Mouse (Mus musculus) neural tube, embryonic 15.5 days (tissue): ENCODE results near the gene Tigit. TPM values are rescaled to one million over a fixed set of nuclear protein-coding genes. Genes with fewer than 3 reads are reported as not detected.

ENCODE experiments used
- ATAC-seq: fragments of 200-750 bp; cut with Nextera tagmentation; 2 replicates; pipeline ENCODE4 v1.8.0; 2017; ENCODE audit warnings: mild to moderate bottlenecking, moderate TSS enrichment, moderate library complexity; ENCODE audit not compliant: low FRiP score
- H3K27ac ChIP-seq: fragments of 300-500 bp; sonication (generic); replicated peaks from 2 replicates; pipeline ENCODE4 v1.5.1; 2015; ENCODE audit warnings: mild to moderate bottlenecking, inconsistent platforms
- H3K27me3 ChIP-seq: fragments of 300-500 bp; sonication (generic); replicated peaks from 2 replicates; pipeline ENCODE4 v1.6.1; 2015; ENCODE audit warnings: inconsistent platforms
- H3K36me3 ChIP-seq: fragments of 300-500 bp; sonication (generic); 2 replicates; pipeline ENCODE4 v1.6.1; 2015; ENCODE audit warnings: inconsistent platforms
- H3K4me1 ChIP-seq: fragments of 300-500 bp; sonication (generic); 2 replicates; pipeline ENCODE4 v1.6.1; 2015; ENCODE audit warnings: inconsistent platforms
- H3K4me2 ChIP-seq: fragments of 300-500 bp; sonication (generic); 2 replicates; pipeline ENCODE4 v1.6.1; 2015; ENCODE audit warnings: inconsistent platforms, mild to moderate bottlenecking, moderate library complexity
- H3K4me3 ChIP-seq: fragments of 300-500 bp; sonication (generic); replicated peaks from 2 replicates; pipeline ENCODE4 v1.5.1; 2015; ENCODE audit warnings: mild to moderate bottlenecking, inconsistent platforms
- H3K9ac ChIP-seq: fragments of 300-500 bp; sonication (generic); replicated peaks from 2 replicates; pipeline ENCODE4 v1.6.1; 2015; ENCODE audit warnings: mild to moderate bottlenecking, inconsistent platforms
- H3K9me3 ChIP-seq: fragments of 300-500 bp; sonication (generic); replicated peaks from 2 replicates; pipeline ENCODE4 v1.6.1; 2016; ENCODE audit warnings: inconsistent platforms
- WGBS: fragments of 180-500 bp; shearing (Covaris S2); methylation state at CpG from one replicate; pipeline ENCODE4 v1.1.7; 2015; ENCODE audit warnings: mixed read lengths; 5-methylcytosine and 5-hydroxymethylcytosine counted together
- polyA plus RNA-seq: library from polyadenylated mRNA; unstranded; fragments of >200 nt; fragmentation: Nextera tagmentation; extraction: Ambion mirVana; gene quantifications from 2 replicates; pipeline ENCODE4 v1.2.1, GENCODE M21; 2015

Gene Tigit
- polyA plus RNA-seq = not detected in 2 replicates

GRCm38 (mm10) chr16:43663978-43664579 lies at the start of gene Tigit:
Gene Tigit, minus strand, starts transcription at chr16:43664146.
- H3K4me1 ChIP-seq = no peaks in the 10 kb centered on the region
- no peak within 1 kb of the TSS for H3K9ac ChIP-seq
- no peak within 1 kb of the TSS for H3K4me3 ChIP-seq
- WGBS = 82% methylated on average over 7 of the region's 7 CpGs
- H3K36me3 ChIP-seq = no peaks in the 10 kb centered on the region
- no peak for ATAC-seq
- H3K27me3 ChIP-seq = no peaks in the 10 kb centered on the region
- H3K9me3 ChIP-seq = no peaks in the 10 kb centered on the region
- H3K4me2 ChIP-seq = no peak within 1 kb of the TSS
- no peak within 1 kb of the TSS for H3K27ac ChIP-seq

- 89% methylated on average over 7 of the region's 7 CpGs for WGBS
- ATAC-seq = no peak
- no peak overlapping the region for H3K4me2 ChIP-seq
- peaks cover 21% of the 10 kb centered on the region for H3K4me1 ChIP-seq
- no peak overlapping the region for H3K4me3 ChIP-seq
- H3K36me3 ChIP-seq = no peaks in the 10 kb centered on the region
- H3K9ac ChIP-seq = no peak overlapping the region
- H3K27me3 ChIP-seq = no peaks in the 10 kb centered on the region
- H3K27ac ChIP-seq = no peak overlapping the region
- H3K9me3 ChIP-seq = no peaks in the 10 kb centered on the region
Measured at GRCm38 (mm10) chr16:43711361-43711760, 47.4 kb upstream of the Tigit start.

- Histone ChIP-seq H3K27ac (no peak overlapping the region), H3K4me3 (no peak overlapping the region), H3K36me3 (no peaks in the 10 kb centered on the region), H3K27me3 (no peaks in the 10 kb centered on the region), H3K4me1 (peaks cover 21% of the 10 kb centered on the region), H3K9me3 (no peaks in the 10 kb centered on the region), H3K9ac (no peak overlapping the region), H3K4me2 (no peak overlapping the region)
- ATAC-seq = no peak
- 86% methylated on average over 11 of the region's 11 CpGs for WGBS
Measured at GRCm38 (mm10) chr16:43710651-43711050, 46.7 kb upstream of the Tigit start.

DNA sequence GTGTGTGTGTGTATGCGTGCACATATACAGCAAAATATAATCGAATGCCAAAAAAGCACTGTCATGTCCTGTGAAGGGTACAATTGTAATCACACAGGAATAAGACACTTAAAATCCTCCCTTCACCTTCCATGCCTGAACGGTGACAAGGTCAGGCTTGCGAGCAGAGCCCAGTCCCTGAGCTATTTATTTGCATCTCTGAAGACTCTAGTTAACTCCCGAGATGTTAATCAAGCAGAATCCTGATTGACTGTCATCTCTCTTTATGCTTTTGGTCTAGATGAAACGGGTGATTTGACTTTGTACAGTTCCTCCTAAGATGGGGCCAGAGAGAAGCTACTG lies 46.2 kb upstream of the Tigit start:
- no peak for ATAC-seq
- Histone ChIP-seq H3K4me3 (no peak overlapping the region), H3K36me3 (no peaks in the 10 kb centered on the region), H3K4me1 (peaks cover 21% of the 10 kb centered on the region), H3K27ac (0 out of 2 replicates have a peak overlapping the region, but pooled peaks have one; percentile 82), H3K4me2 (peak overlapping the region; percentile 52; the same call in 1 of the 2 replicates), H3K9ac (no peak overlapping the region), H3K9me3 (no peaks in the 10 kb centered on the region), H3K27me3 (no peaks in the 10 kb centered on the region)
- WGBS = 56% methylated on average over 6 of the region's 6 CpGs

DNA sequence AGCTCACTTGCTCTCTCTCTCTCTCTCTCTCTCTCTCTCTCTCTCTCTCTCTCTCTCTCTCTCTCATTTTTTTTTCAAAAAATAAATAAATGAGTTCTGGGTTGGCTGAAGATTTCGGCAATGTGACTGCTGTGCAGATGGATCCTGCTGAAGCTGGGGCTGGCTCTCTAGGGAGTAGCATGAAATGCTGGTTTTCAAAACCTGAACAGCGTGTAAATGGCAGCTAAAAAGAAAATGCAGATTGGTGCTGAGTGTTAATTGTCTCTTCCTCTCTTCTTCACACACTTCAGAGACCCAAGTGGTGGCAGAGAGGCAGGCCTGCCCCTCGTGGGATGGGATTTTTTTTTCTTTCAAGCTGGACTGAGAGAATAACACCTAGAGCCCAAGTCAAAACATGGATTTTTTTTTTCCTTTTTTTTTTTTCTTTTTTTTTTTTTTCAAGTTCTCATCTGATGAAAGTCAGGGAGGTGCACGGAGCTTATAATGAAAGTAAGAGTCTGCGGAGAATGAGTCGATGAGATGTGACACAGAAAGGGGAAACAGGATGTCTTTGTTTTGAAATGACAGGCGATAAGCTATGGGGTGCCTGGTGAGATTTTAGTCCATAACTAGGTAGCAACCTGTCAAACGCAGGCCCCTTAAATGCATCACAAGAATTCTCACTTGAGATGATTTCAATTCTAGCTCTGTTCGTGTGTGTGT lies 45.6 kb upstream of the Tigit start:
- Histone ChIP-seq H3K9ac (no peak overlapping the region), H3K27me3 (no peaks in the 10 kb centered on the region)

GRCm38 (mm10) chr16:43709062-43709413 lies 45.1 kb upstream of the Tigit start:
- Histone ChIP-seq H3K4me1 (peaks cover 21% of the 10 kb centered on the region), H3K36me3 (no peaks in the 10 kb centered on the region), H3K4me3 (peak overlapping the region; percentile 23), H3K9me3 (no peaks in the 10 kb centered on the region), H3K27ac (peak overlapping the region; percentile 82), H3K4me2 (peak overlapping the region; percentile 52), H3K27me3 (no peaks in the 10 kb centered on the region), H3K9ac (no peak overlapping the region)
- peak; percentile 87 for ATAC-seq
- WGBS = 50% methylated on average over 15 of the region's 15 CpGs

More for the DNA sequence above, 45.6 kb upstream of the Tigit start:
- H3K4me2 ChIP-seq = peak overlapping the region; percentile 52
- peak; percentile 68; the same call in 1 of the 2 replicates for ATAC-seq
- WGBS = 35% methylated on average over 9 of the region's 9 CpGs
- H3K36me3 ChIP-seq = no peaks in the 10 kb centered on the region
- no peaks in the 10 kb centered on the region for H3K9me3 ChIP-seq
- H3K27ac ChIP-seq = peak overlapping the region; percentile 82
- H3K4me3 ChIP-seq = peak overlapping the region; percentile 23
- peaks cover 21% of the 10 kb centered on the region for H3K4me1 ChIP-seq

DNA sequence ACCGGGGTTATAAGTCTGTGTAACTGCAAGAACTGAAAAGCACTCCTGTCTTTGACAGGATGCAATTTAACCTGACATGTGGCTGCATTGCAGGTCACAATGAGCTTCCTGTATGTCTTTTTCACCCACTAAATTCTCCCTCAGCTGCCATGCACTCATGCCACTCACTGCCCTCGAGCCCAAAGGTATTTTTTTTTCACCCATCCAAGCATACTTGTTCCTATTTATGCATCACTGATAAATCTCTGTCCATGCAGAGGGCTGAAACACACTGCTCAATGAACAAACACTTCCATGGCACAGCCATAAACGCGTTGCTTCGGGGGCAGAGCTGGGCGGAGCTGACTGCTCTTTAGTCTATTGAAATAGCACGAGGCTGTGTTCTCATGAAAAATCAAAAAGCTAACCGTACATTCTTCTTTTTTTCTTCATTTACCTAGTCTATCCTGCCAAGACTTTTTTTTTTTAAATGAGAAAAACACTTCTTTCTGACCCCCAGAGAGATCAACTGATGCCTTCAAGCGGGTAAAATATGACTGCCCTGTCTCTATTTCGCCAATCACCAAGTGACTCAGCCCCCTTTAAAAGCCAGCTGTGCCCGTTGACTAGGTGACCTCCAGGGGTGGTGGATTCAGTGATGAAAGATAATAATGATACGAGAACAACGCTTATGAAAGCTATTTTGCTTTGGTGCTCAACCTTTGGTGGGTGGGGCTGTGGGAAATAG lies 44.6 kb upstream of the Tigit start:
- 36% methylated on average over 13 of the region's 13 CpGs for WGBS
- peak overlapping the region; percentile 52 for H3K4me2 ChIP-seq
- H3K9ac ChIP-seq = no peak overlapping the region
- H3K27me3 ChIP-seq = no peaks in the 10 kb centered on the region
- peak overlapping the region; percentile 23 for H3K4me3 ChIP-seq
- H3K9me3 ChIP-seq = no peaks in the 10 kb centered on the region
- H3K27ac ChIP-seq = peak overlapping the region; percentile 82
- H3K4me1 ChIP-seq = peaks cover 21% of the 10 kb centered on the region
- peak; percentile 63 for ATAC-seq
- H3K36me3 ChIP-seq = no peaks in the 10 kb centered on the region

DNA sequence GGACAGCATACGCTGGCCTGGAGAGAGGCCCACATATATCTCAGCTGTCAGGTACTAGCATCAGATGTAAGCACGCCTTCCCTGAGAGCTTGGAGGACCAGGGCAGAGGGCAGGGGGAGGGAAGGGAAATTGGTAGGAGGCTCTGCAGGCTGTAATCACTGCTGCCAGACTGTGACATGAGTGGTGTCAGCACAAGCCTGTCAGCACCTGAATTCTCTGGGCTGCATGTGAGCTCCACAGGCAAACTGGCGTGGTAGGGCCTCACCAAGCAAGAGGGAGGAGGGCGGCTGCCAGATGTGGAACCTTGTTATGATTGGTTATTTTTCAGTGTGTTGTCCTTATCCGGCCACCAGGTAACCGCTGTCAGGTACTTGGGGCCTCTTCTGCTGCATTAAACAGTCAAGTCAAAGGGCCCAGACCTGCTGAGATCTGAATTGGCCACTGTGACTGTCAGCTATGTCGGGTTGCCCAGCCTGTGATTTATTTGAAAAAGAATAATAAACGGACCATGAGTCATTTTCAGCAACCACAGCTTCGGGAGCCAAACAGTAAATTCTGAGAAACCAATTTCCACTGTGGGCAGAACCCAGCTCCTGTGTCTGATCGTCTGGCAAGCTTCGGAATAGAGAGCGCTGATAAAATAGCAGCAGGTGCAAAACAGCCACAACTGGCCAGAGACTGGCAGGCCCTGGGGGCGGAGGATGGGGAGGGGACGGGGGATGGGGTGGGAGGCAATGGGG lies 38.0 kb upstream of the Tigit start:
- ATAC-seq = peak; percentile 73
- H3K27ac ChIP-seq = peak overlapping the region; percentile 20; the same call in 1 of the 2 replicates
- no peaks in the 10 kb centered on the region for H3K4me1 ChIP-seq
- no peaks in the 10 kb centered on the region for H3K36me3 ChIP-seq
- no peak overlapping the region for H3K4me3 ChIP-seq
- no peaks in the 10 kb centered on the region for H3K27me3 ChIP-seq
- H3K4me2 ChIP-seq = no peak overlapping the region
- H3K9ac ChIP-seq = no peak overlapping the region
- WGBS = 55% methylated on average over 14 of the region's 14 CpGs
- no peaks in the 10 kb centered on the region for H3K9me3 ChIP-seq

DNA sequence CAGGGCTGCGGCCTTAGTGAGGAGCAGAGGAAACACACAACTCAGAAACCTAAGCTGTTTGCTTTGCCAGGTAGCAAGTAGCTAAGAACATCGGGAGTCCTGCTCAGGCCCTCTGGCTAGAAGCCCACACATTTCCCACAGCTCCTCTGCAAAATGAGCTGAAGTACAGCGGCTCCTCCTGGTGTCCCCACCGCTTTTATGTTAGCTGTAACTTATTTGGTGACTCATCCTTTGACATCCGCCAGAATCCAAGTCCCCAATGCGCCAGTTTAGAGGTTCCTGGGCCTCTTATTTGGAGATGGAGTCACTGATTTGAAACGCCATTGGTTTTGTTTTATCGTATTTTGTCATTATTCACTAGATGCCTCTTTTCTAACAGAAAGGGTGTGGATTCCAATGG lies 36.6 kb upstream of the Tigit start:
- Histone ChIP-seq H3K4me3 (no peak overlapping the region), H3K9ac (no peak overlapping the region)

DNA sequence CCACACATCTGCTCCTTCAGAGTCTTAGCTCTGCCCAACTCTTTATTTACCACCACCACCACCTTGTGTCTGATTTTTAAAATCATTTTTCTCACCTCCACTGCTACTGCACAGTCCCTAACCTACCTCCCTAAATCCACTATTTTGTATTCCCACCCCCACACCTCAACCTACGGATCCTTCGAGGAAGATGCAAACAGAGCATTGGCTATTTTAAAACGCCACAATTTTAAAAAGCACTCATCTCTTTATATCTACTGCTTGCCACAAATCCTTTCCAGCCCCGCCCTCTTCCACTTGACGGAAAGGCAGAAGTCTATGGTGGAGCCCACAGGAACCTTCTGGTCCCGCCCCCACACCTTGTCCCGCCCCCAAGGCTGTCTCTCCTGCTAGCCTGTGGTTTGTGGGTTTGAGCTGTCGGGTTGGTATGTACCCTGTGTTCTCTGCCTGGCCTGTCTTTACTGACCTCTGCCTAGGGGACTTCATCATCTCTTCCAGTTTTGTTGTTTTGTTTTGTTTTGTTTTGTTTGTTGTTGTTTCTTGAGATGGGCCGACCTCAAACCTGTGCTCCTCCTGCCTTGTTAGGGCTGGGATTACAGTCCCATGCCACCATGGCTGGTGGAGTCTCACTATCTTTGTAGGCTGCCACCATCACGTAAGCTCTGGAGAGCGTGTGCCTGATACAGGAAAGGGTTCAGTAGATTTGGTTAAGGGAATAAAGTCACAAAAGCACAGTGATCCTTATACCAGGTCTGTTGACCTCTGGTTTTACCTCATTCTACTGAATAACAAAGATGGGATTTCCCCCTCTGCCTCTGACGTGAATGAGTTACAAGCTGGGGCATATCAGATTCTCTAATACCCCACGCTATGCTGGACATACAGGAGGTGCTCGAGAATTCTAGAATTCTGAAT lies 35.0 kb upstream of the Tigit start:
- Histone ChIP-seq H3K9me3 (no peaks in the 10 kb centered on the region), H3K9ac (no peak overlapping the region), H3K4me3 (no peak overlapping the region), H3K4me2 (no peak overlapping the region), H3K36me3 (no peaks in the 10 kb centered on the region), H3K27ac (no peak overlapping the region), H3K27me3 (no peaks in the 10 kb centered on the region), H3K4me1 (no peaks in the 10 kb centered on the region)
- WGBS = 88% methylated on average over 14 of the region's 14 CpGs
- no peak for ATAC-seq

More for the DNA sequence above, 36.6 kb upstream of the Tigit start:
- Histone ChIP-seq H3K9me3 (no peaks in the 10 kb centered on the region), H3K4me2 (no peak overlapping the region), H3K27ac (no peak overlapping the region), H3K4me1 (no peaks in the 10 kb centered on the region), H3K27me3 (no peaks in the 10 kb centered on the region), H3K36me3 (no peaks in the 10 kb centered on the region)
- no peak for ATAC-seq
- 83% methylated on average over 8 of the region's 8 CpGs for WGBS

DNA sequence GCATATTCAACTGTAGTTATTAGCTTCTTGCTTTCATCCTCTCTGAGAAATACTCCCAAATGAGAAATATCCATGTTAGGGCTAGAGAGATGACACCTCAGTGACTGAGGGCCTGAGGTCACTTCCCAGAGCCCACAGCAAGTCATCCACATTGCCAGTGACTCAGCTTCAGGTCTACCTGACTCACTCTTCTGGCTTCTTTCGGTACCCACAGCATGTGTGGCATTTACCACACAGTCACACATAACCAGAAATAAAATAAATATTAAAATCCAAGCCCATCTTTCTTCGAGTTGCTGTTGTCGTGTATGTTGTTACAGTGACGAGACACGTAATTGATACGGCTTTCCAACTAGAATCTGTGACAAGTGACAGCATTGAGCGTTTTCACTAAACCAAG lies 33.8 kb upstream of the Tigit start:
- H3K36me3 ChIP-seq = no peaks in the 10 kb centered on the region
- 93% methylated on average over 7 of the region's 7 CpGs for WGBS
- no peak overlapping the region for H3K4me3 ChIP-seq
- no peaks in the 10 kb centered on the region for H3K9me3 ChIP-seq
- no peak overlapping the region for H3K27ac ChIP-seq
- H3K4me1 ChIP-seq = no peaks in the 10 kb centered on the region
- H3K27me3 ChIP-seq = no peaks in the 10 kb centered on the region
- H3K4me2 ChIP-seq = no peak overlapping the region
- no peak for ATAC-seq
- H3K9ac ChIP-seq = no peak overlapping the region
